Mouse (Mus musculus) intestine, embryonic 14.5 days (tissue): Measurements from ENCODE around the gene Gm28305. TPM values are rescaled to one million over a fixed set of nuclear protein-coding genes. Genes with fewer than 3 reads are reported as not detected.

Source experiments
- polyA plus RNA-seq: library from polyadenylated mRNA; unstranded; fragments of >200 nt; fragmentation: Nextera tagmentation; extraction: Ambion mirVana; gene quantifications from 2 replicates; pipeline ENCODE4 v1.2.1, GENCODE M21; 2014

Gm28305 gene
- polyA plus RNA-seq, 1 experiment from 2014 or later, result not detected

Other genes starting within 250 kb of the Gm28305 start
- 4.2 and 5.1 TPM in 2 replicates for gene Nphp3, start 38.1 kb upstream of the Gm28305 start, polyA plus RNA-seq
- gene Uba5, start 22.5 kb downstream of the Gm28305 start, polyA plus RNA-seq, result 49.2 and 50.3 TPM in 2 replicates
- gene Acad11, start 22.7 kb downstream of the Gm28305 start, polyA plus RNA-seq, result 6.4 and 8.3 TPM in 2 replicates
- 1.2 and 1.4 TPM in 2 replicates for gene Ackr4, start 86.3 kb downstream of the Gm28305 start, polyA plus RNA-seq
- gene Dnajc13, start 222.3 kb downstream of the Gm28305 start, polyA plus RNA-seq, result 30.3 and 34.7 TPM in 2 replicates